Mouse (Mus musculus) intestine, embryonic 14.5 days (tissue): ENCODE data around the gene Zc3h12a. TPM values are rescaled to one million over a fixed set of nuclear protein-coding genes. Genes with fewer than 3 reads are reported as not detected.

Source experiments
- ATAC-seq: fragments of 200-750 bp; cut with Nextera tagmentation; replicated peaks from 2 replicates; pipeline ENCODE4 v1.8.0; 2017; ENCODE audit warnings: low read depth, moderate number of reproducible peaks, moderate TSS enrichment, moderate library complexity; ENCODE audit not compliant: low FRiP score, low TSS enrichment
- DNase-seq: peaks from one replicate; pipeline ENCODE4 v3.0.0-alpha.2; 2018; ENCODE audit warnings: low spot score
- H3K27ac ChIP-seq: fragments of 300-500 bp; sonication (generic); 2 replicates; pipeline ENCODE4 v1.5.1; 2014; ENCODE audit warnings: low read depth, mild to moderate bottlenecking, control low read depth
- H3K27me3 ChIP-seq: fragments of 300-500 bp; sonication (generic); replicated peaks from 2 replicates; pipeline ENCODE4 v1.6.1; 2014; ENCODE audit warnings: low read length, control low read depth; ENCODE audit not compliant: control insufficient read depth, insufficient read depth
- H3K36me3 ChIP-seq: fragments of 300-500 bp; sonication (generic); 2 replicates; pipeline ENCODE4 v1.6.1; 2014; ENCODE audit warnings: low read length, control low read depth; ENCODE audit not compliant: control insufficient read depth, insufficient read depth
- H3K4me1 ChIP-seq: fragments of 300-500 bp; sonication (generic); replicated peaks from 2 replicates; pipeline ENCODE4 v1.6.1; 2014; ENCODE audit warnings: low read length, control low read depth, mixed read lengths; ENCODE audit not compliant: control insufficient read depth, insufficient read depth
- H3K4me2 ChIP-seq: fragments of 300-500 bp; sonication (generic); 2 replicates; pipeline ENCODE4 v1.6.1; 2014; ENCODE audit warnings: low read length
- H3K4me3 ChIP-seq: fragments of 300-500 bp; sonication (generic); 2 replicates; pipeline ENCODE4 v1.5.1; 2014; ENCODE audit warnings: low read depth, low read length, control low read depth, mixed read lengths
- H3K9ac ChIP-seq: fragments of 300-500 bp; sonication (generic); 2 replicates; pipeline ENCODE4 v1.6.1; 2014; ENCODE audit warnings: mild to moderate bottlenecking, low read length
- H3K9me3 ChIP-seq: fragments of 300-500 bp; sonication (generic); 2 replicates; pipeline ENCODE4 v1.6.1; 2016; ENCODE audit warnings: low read length, control low read depth; ENCODE audit not compliant: control insufficient read depth
- WGBS: fragments of 180-500 bp; shearing (Covaris S2); extraction: QIAGEN DNeasy Blood & Tissue Kit; methylation state at CpG from one replicate; pipeline ENCODE4 v1.1.7; 2014; 5-methylcytosine and 5-hydroxymethylcytosine counted together
- polyA plus RNA-seq: library from polyadenylated mRNA; unstranded; fragments of >200 nt; fragmentation: Nextera tagmentation; extraction: Ambion mirVana; gene quantifications from 2 replicates; pipeline ENCODE4 v1.2.1, GENCODE M21; 2014

Gene Zc3h12a
- polyA plus RNA-seq, 1 experiment from 2014 or later, result 1.2 TPM

- WGBS, result 90% methylated on average over 6 of the region's 6 CpGs
- no peak overlapping the region for H3K4me2 ChIP-seq
- no peak overlapping the region for H3K9ac ChIP-seq
- no peak for DNase-seq
- no peak overlapping the region for H3K27ac ChIP-seq
- no peaks in the 10 kb centered on the region; the same call in 1 of the 2 replicates for H3K4me1 ChIP-seq
- H3K27me3 ChIP-seq, result no peaks in the 10 kb centered on the region
- ATAC-seq, result no peak
- H3K4me3 ChIP-seq, result no peak overlapping the region
- H3K9me3 ChIP-seq, result no peaks in the 10 kb centered on the region
- no peaks in the 10 kb centered on the region for H3K36me3 ChIP-seq
These were observed 37.2 kb upstream of the Zc3h12a start for GRCm38 (mm10) chr4:125164861-125165260.

- H3K4me2 ChIP-seq, result no peak overlapping the region
- H3K9ac ChIP-seq, result no peak overlapping the region
- no peak overlapping the region for H3K27ac ChIP-seq
- no peaks in the 10 kb centered on the region; the same call in 1 of the 2 replicates for H3K4me1 ChIP-seq
- H3K36me3 ChIP-seq, result no peaks in the 10 kb centered on the region
- H3K27me3 ChIP-seq, result no peaks in the 10 kb centered on the region
- H3K4me3 ChIP-seq, result no peak overlapping the region
- no peaks in the 10 kb centered on the region for H3K9me3 ChIP-seq
- no peak for ATAC-seq
- no peak for DNase-seq
- WGBS, result 57% methylated on average over 7 of the region's 7 CpGs
These were observed 35.1 kb upstream of the Zc3h12a start for GRCm38 (mm10) chr4:125162701-125163100.

GRCm38 (mm10) chr4:125161392-125161791, 33.8 kb upstream of the Zc3h12a start:
- Histone ChIP-seq H3K4me3 (no peak overlapping the region), H3K36me3 (no peaks in the 10 kb centered on the region), H3K9ac (no peak overlapping the region), H3K4me1 (no peaks in the 10 kb centered on the region; the same call in 1 of the 2 replicates), H3K9me3 (no peaks in the 10 kb centered on the region), H3K4me2 (no peak overlapping the region), H3K27me3 (no peaks in the 10 kb centered on the region), H3K27ac (no peak overlapping the region)
- no peak for ATAC-seq
- DNase-seq, result no peak
- 58% methylated on average over 8 of the region's 8 CpGs for WGBS

- Histone ChIP-seq H3K36me3 (no peaks in the 10 kb centered on the region), H3K4me3 (no peak overlapping the region), H3K4me2 (peak overlapping the region; percentile 29; the same call in 1 of the 2 replicates), H3K27me3 (no peaks in the 10 kb centered on the region), H3K9ac (no peak overlapping the region), H3K9me3 (no peaks in the 10 kb centered on the region), H3K4me1 (no peaks in the 10 kb centered on the region; the same call in 1 of the 2 replicates), H3K27ac (no peak overlapping the region)
- ATAC-seq, result no peak
- no peak for DNase-seq
- 69% methylated on average over 10 of the region's 10 CpGs for WGBS
These were observed 33.3 kb upstream of the Zc3h12a start for GRCm38 (mm10) chr4:125160951-125161331.

- Histone ChIP-seq H3K4me1 (no peaks in the 10 kb centered on the region; the same call in 1 of the 2 replicates), H3K9me3 (no peaks in the 10 kb centered on the region), H3K27me3 (no peaks in the 10 kb centered on the region), H3K27ac (no peak overlapping the region), H3K4me3 (no peak overlapping the region), H3K9ac (no peak overlapping the region), H3K36me3 (no peaks in the 10 kb centered on the region), H3K4me2 (peak overlapping the region; percentile 29)
- DNase-seq (peak; percentile 95), ATAC-seq (peak; percentile 79)
- WGBS, result 6% methylated on average over 19 of the region's 19 CpGs
These were observed 32.8 kb upstream of the Zc3h12a start for GRCm38 (mm10) chr4:125160320-125160950.

- Histone ChIP-seq H3K27ac (no peak overlapping the region), H3K4me3 (no peak overlapping the region), H3K9ac (no peak overlapping the region), H3K9me3 (no peaks in the 10 kb centered on the region), H3K4me1 (no peaks in the 10 kb centered on the region; the same call in 1 of the 2 replicates), H3K36me3 (no peaks in the 10 kb centered on the region), H3K4me2 (no peak overlapping the region), H3K27me3 (no peaks in the 10 kb centered on the region)
- DNase-seq (no peak), ATAC-seq (no peak)
- 60% methylated on average over 20 of the region's 20 CpGs for WGBS
These were observed 31.1 kb upstream of the Zc3h12a start for GRCm38 (mm10) chr4:125158581-125159317.

GRCm38 (mm10) chr4:125158081-125158480, 30.4 kb upstream of the Zc3h12a start:
- Histone ChIP-seq H3K9ac (no peak overlapping the region), H3K4me2 (no peak overlapping the region), H3K4me1 (no peaks in the 10 kb centered on the region; the same call in 1 of the 2 replicates), H3K9me3 (no peaks in the 10 kb centered on the region), H3K27me3 (no peaks in the 10 kb centered on the region), H3K4me3 (no peak overlapping the region), H3K36me3 (no peaks in the 10 kb centered on the region), H3K27ac (no peak overlapping the region)
- WGBS, result 77% methylated on average over 2 of the region's 2 CpGs
- ATAC-seq, result no peak
- DNase-seq, result no peak

- Histone ChIP-seq H3K9me3 (no peaks in the 10 kb centered on the region), H3K36me3 (no peaks in the 10 kb centered on the region), H3K4me3 (no peak overlapping the region), H3K4me2 (no peak overlapping the region), H3K9ac (no peak overlapping the region), H3K27ac (no peak overlapping the region), H3K4me1 (no peaks in the 10 kb centered on the region; the same call in 1 of the 2 replicates), H3K27me3 (no peaks in the 10 kb centered on the region)
- ATAC-seq (no peak), DNase-seq (no peak)
- 74% methylated on average over 3 of the region's 3 CpGs for WGBS
These were observed 29.7 kb upstream of the Zc3h12a start for GRCm38 (mm10) chr4:125157322-125157721.
